Mouse (Mus musculus) urinary bladder, adult 18-20 months (tissue): ENCODE measurements around the gene Zfp60.

ENCODE experiments used
- DNase-seq, 2 experiments: peaks; one replicate each; pipeline ENCODE4 v3.0.0; 2022; ENCODE audit warnings: low spot score in 2 of 2, mixed read lengths in 2 of 2

The Zfp60 gene

GRCm38 (mm10) chr7:27731281-27731883 is at the start of gene Zfp60:
Gene Zfp60 (plus strand): TSS chr7:27731389.
- DNase-seq = peak; percentile 82 to 86

- no peak for DNase-seq
Measured at GRCm38 (mm10) chr7:27683218-27683617, 48.0 kb upstream of the Zfp60 start.

- DNase-seq = no peak
Measured at GRCm38 (mm10) chr7:27685220-27685619, 46.0 kb upstream of the Zfp60 start.

- no peak for DNase-seq
Measured at GRCm38 (mm10) chr7:27685681-27686080, 45.5 kb upstream of the Zfp60 start.

GRCm38 (mm10) chr7:27687043-27687442 is 44.1 kb upstream of the Zfp60 start:
- DNase-seq = no peak

- no peak for DNase-seq
Measured at GRCm38 (mm10) chr7:27687836-27688235, 43.4 kb upstream of the Zfp60 start.

GRCm38 (mm10) chr7:27688246-27688788 is 42.9 kb upstream of the Zfp60 start:
- no peak for DNase-seq

- peak; percentile 78 to 93 for DNase-seq
Measured at GRCm38 (mm10) chr7:27688815-27689612, 42.2 kb upstream of the Zfp60 start, which contains the start of gene Zfp607b. Gene Zfp607b (plus strand): TSS chr7:27689340.

GRCm38 (mm10) chr7:27691076-27691475 is 40.1 kb upstream of the Zfp60 start:
- DNase-seq = no peak

GRCm38 (mm10) chr7:27696711-27697110 is 34.5 kb upstream of the Zfp60 start:
- no peak for DNase-seq

GRCm38 (mm10) chr7:27710402-27710801 is 20.8 kb upstream of the Zfp60 start:
- DNase-seq = no peak

- DNase-seq = no peak
Measured at GRCm38 (mm10) chr7:27721951-27722350, 9.2 kb upstream of the Zfp60 start.

GRCm38 (mm10) chr7:27725566-27726538 is 5.3 kb upstream of the Zfp60 start:
- DNase-seq = no peak

GRCm38 (mm10) chr7:27727471-27727870 is 3.7 kb upstream of the Zfp60 start:
- DNase-seq = no peak

GRCm38 (mm10) chr7:27731946-27732345 is 757 bp downstream of the Zfp60 start:
- no peak for DNase-seq

GRCm38 (mm10) chr7:27732508-27732907 is 1.3 kb downstream of the Zfp60 start:
- no peak for DNase-seq

GRCm38 (mm10) chr7:27735457-27735856 is 4.3 kb downstream of the Zfp60 start:
- no peak for DNase-seq

GRCm38 (mm10) chr7:27756351-27757047 is 25.3 kb downstream of the Zfp60 start:
- no peak for DNase-seq

- no peak for DNase-seq
Measured at GRCm38 (mm10) chr7:27757048-27757375, 25.8 kb downstream of the Zfp60 start.

GRCm38 (mm10) chr7:27765176-27765886 is 34.1 kb downstream of the Zfp60 start:
- no peak for DNase-seq

GRCm38 (mm10) chr7:27789306-27789705 is 58.1 kb downstream of the Zfp60 start:
- no peak for DNase-seq
